ENCODE assay signal across 31 mouse cellular contexts in the genomic region with DNA sequence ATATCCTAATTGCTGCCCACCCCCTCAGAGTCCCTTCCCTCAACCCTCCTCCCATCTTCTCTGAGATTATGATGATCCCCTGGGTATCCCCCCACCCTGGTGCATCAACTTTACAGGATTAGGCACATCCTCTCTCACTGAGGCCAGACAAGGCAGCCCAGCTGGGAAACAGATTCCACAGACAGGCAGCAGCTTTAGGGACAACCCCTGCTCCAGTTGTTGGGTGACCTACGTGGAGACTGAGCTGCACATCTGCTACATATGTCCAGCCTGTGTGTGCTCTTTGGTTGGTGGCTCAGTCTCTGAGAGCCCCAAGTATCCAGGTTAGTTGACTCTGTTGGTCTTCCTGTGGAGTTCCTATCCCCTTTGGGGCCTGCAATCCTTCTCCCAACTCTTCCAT. TPM values are rescaled to one million over a fixed set of nuclear protein-coding genes. Genes with fewer than 3 reads are reported as not detected.
DNase-seq lines count a peak whose midpoint lies in the region; ATAC-seq and TF ChIP-seq lines count a peak whose summit lies in the region.
"Had no signal": no experiment of that assay in that cellular context is flagged by ENCODE, and none has a peak within 500 bp of the region (broad histone marks: within the 10 kb centered on the region; RNA-seq: fewer than 3 reads in every experiment).

No protein-coding gene starts in this region.

- H3K36me3 ChIP-seq in heart, adult 2 months (ENCODE audit: control insufficient read depth, insufficient read depth, low read length) = no peaks in the 10 kb centered on the region
- no peaks in the 10 kb centered on the region for H3K36me3 ChIP-seq in heart, postnatal 0 days (replicated peaks; ENCODE audit: control insufficient read depth, insufficient read depth, low read length)
- no peaks in the 10 kb centered on the region for H3K36me3 ChIP-seq in liver, embryonic 15.5 days (replicated peaks)
- H3K36me3 ChIP-seq in small intestine, adult 2 months (ENCODE audit: control insufficient read depth, insufficient read depth, low read length) = no peaks in the 10 kb centered on the region
- H3K36me3 ChIP-seq: hindbrain, embryonic 10.5 days; hindbrain, embryonic 15.5 days; limb, embryonic 12.5 days had no signal

- H3K27me3 ChIP-seq in heart, adult 2 months (ENCODE audit: control insufficient read depth, insufficient read depth, low read length) = no peaks in the 10 kb centered on the region
- no peaks in the 10 kb centered on the region for H3K27me3 ChIP-seq in heart, postnatal 0 days (ENCODE audit: control insufficient read depth, insufficient read depth, low read length)
- H3K27me3 ChIP-seq in liver, embryonic 15.5 days = no peaks in the 10 kb centered on the region
- no peaks in the 10 kb centered on the region for H3K27me3 ChIP-seq in small intestine, adult 2 months (ENCODE audit: control insufficient read depth, insufficient read depth, low read length)
- H3K27me3 ChIP-seq: forebrain, embryonic 13.5 days; hindbrain, embryonic 15.5 days; limb, embryonic 12.5 days; Patski had no signal

- H3K27ac ChIP-seq in heart, adult 2 months = peak overlapping the region; percentile 80
- peak overlapping the region; percentile 72; the same call in 1 of the 2 replicates for H3K27ac ChIP-seq in heart, postnatal 0 days (ENCODE audit: low read depth)
- H3K27ac ChIP-seq in liver, embryonic 15.5 days (replicated peaks) = peak overlapping the region; percentile 66; the same call in 1 of the 2 replicates
- H3K27ac ChIP-seq in small intestine, adult 2 months (ENCODE audit: insufficient read depth, low read depth, low read length) = peak overlapping the region; percentile 85
- H3K27ac ChIP-seq: forebrain, embryonic 13.5 days; hindbrain, embryonic 10.5 days; hindbrain, embryonic 15.5 days; kidney, postnatal 0 days; limb, embryonic 12.5 days; liver, embryonic 14.5 days; stomach, postnatal 0 days had no signal

- no peak for TF ChIP-seq EP300 in heart, adult 2 months (IDR thresholded peaks at IDR 0.05; ENCODE audit: insufficient read depth, low read depth, low read length)
- no peak for TF ChIP-seq EP300 in heart, postnatal 0 days (IDR thresholded peaks at IDR 0.05; ENCODE audit: low read depth)

- no peak overlapping the region for H3K9ac ChIP-seq in heart, adult 2 months (ENCODE audit: low read depth, low read length)
- no peak overlapping the region for H3K9ac ChIP-seq in heart, postnatal 0 days (replicated peaks; ENCODE audit: low read depth, low read length)
- no peak overlapping the region for H3K9ac ChIP-seq in liver, embryonic 15.5 days
- H3K9ac ChIP-seq: forebrain, embryonic 13.5 days; hindbrain, embryonic 15.5 days; limb, embryonic 12.5 days; liver, embryonic 14.5 days had no signal

- no peak for TF ChIP-seq CTCF in heart, adult 2 months (IDR thresholded peaks at IDR 0.05)
- no peak for TF ChIP-seq CTCF in heart, postnatal 0 days (IDR thresholded peaks at IDR 0.05; ENCODE audit: low read depth)
- TF ChIP-seq CTCF in small intestine, adult 2 months (IDR thresholded peaks at IDR 0.05; ENCODE audit: extremely low read depth, insufficient read length, insufficient replicate concordance, low read depth, low read length) = no peak

- 70% methylated on average over 1 of the region's 1 CpGs for WGBS in heart, adult 2 months
- WGBS in heart, postnatal 0 days = 84% methylated on average over 1 of the region's 1 CpGs
- 41% methylated on average over 1 of the region's 1 CpGs for WGBS in liver, embryonic 15.5 days (ENCODE audit: insufficient replicate concordance)
- 85% methylated on average over 1 of the region's 1 CpGs for WGBS in small intestine, adult 2 months

- no peaks in the 10 kb centered on the region for H3K79me2 ChIP-seq in heart, adult 2 months (replicated peaks; ENCODE audit: control insufficient read depth, insufficient read depth, low read length)

- no peaks in the 10 kb centered on the region for H3K9me3 ChIP-seq in heart, postnatal 0 days (replicated peaks; ENCODE audit: control insufficient read depth, low read length)
- H3K9me3 ChIP-seq in liver, embryonic 15.5 days (replicated peaks) = no peaks in the 10 kb centered on the region
- H3K9me3 ChIP-seq: forebrain, embryonic 13.5 days; hindbrain, embryonic 10.5 days; hindbrain, embryonic 15.5 days; limb, embryonic 12.5 days had no signal

- no peak for TF ChIP-seq POLR2A in heart, adult 2 months (IDR thresholded peaks at IDR 0.05; ENCODE audit: insufficient read depth, low read depth, low read length)
- TF ChIP-seq POLR2A in small intestine, adult 2 months (IDR thresholded peaks at IDR 0.05; ENCODE audit: low read depth, low read length) = no peak

- H3K4me1 ChIP-seq in heart, adult 2 months (ENCODE audit: control insufficient read depth, insufficient read depth, low read length) = no peaks in the 10 kb centered on the region
- H3K4me1 ChIP-seq in heart, postnatal 0 days (ENCODE audit: control insufficient read depth, insufficient read depth) = peaks cover 11% of the 10 kb centered on the region; the same call in 1 of the 2 replicates
- no peaks in the 10 kb centered on the region for H3K4me1 ChIP-seq in liver, embryonic 15.5 days (replicated peaks)
- H3K4me1 ChIP-seq in small intestine, adult 2 months (ENCODE audit: control insufficient read depth, insufficient read depth, insufficient read length, low read length) = peaks cover 14% of the 10 kb centered on the region
- H3K4me1 ChIP-seq: forebrain, embryonic 13.5 days; hindbrain, embryonic 10.5 days; hindbrain, embryonic 15.5 days; limb, embryonic 12.5 days had no signal

- DNase-seq in heart, adult 2 months = no peak
- no peak for DNase-seq in heart, adult 18-20 months
- no peak for DNase-seq in heart, postnatal 0 days (ENCODE audit: low spot score)
- no peak for DNase-seq in heart, adult 8-10 months (ENCODE audit: low spot score)
- DNase-seq in liver = no peak
- DNase-seq: cerebellum, adult 8-10 months; gastrocnemius, postnatal 25 days; kidney, adult 8-10 months; kidney, postnatal 4 days; spleen, adult 18-20 months had no signal

- H3K4me3 ChIP-seq in heart, adult 2 months = no peak overlapping the region
- H3K4me3 ChIP-seq in heart, postnatal 0 days (ENCODE audit: low read depth, low read length) = no peak overlapping the region
- no peak overlapping the region for H3K4me3 ChIP-seq in liver, embryonic 15.5 days (replicated peaks)
- H3K4me3 ChIP-seq in small intestine, adult 2 months (ENCODE audit: low read depth, low read length) = no peak overlapping the region
- H3K4me3 ChIP-seq: forebrain, embryonic 13.5 days; hindbrain, embryonic 10.5 days; hindbrain, embryonic 15.5 days; limb, embryonic 12.5 days had no signal

- no peak for ATAC-seq in heart, postnatal 0 days (ENCODE audit: insufficient read depth, low read depth)
- ATAC-seq in liver, embryonic 15.5 days (ENCODE audit: insufficient read depth) = no peak
- ATAC-seq: forebrain, embryonic 13.5 days; inflammation-experienced regulatory T-cells, adult 6 months; Patski had no signal

- intact Hi-C loops in heart, adult 2 months (cut with DNase I) = loop anchor here (5.0 kb wide), 2 partner anchors 139 to 604 kb away; no protein-coding TSS in a partner anchor

- H3K4me2 ChIP-seq in heart, postnatal 0 days (ENCODE audit: low read depth, low read length) = no peak overlapping the region
- no peak overlapping the region for H3K4me2 ChIP-seq in liver, embryonic 15.5 days
- H3K4me2 ChIP-seq: forebrain, embryonic 13.5 days; hindbrain, embryonic 15.5 days; limb, embryonic 12.5 days; midbrain, embryonic 11.5 days had no signal

RNA-seq across cellular contexts. Expression of gene Smlr1, which starts 2.7 kb away (rescaled TPM):
- total RNA-seq in heart, adult 2 months (2021) = not detected
- not detected in 2 replicates for polyA plus RNA-seq in heart, adult 2 months (2012; rRNA removed)
- total RNA-seq in heart, adult 18-20 months (2021) = not detected
- total RNA-seq in heart, postnatal 0 days (2014; rRNA removed; ENCODE audit: low replicate concordance) = not detected in 2 replicates
- polyA plus RNA-seq in heart, postnatal 0 days (2015; fragmentation: Nextera tagmentation; extraction: Ambion mirVana) = not detected in 2 replicates
- total RNA-seq in heart, adult 8-10 months (2022) = not detected
- polyA plus RNA-seq in liver, embryonic 15.5 days (2015; fragmentation: Nextera tagmentation; extraction: Ambion mirVana) = 22.3 and 23.6 TPM in 2 replicates
- polyA plus RNA-seq in small intestine, adult 2 months (2012; rRNA removed) = 27.1 and 58.7 TPM in 2 replicates
- total RNA-seq: gastrocnemius, postnatal 25 days; left cerebral cortex, postnatal 25 days; megakaryocyte, adult 5-6 weeks; MEL; neutrophil, adult 5-6 weeks had no signal
- polyA plus RNA-seq: embryonic facial prominence, embryonic 11.5 days; forebrain, embryonic 13.5 days; heart, embryonic 14.5 days; hindbrain, embryonic 10.5 days; hindbrain, embryonic 15.5 days; inflammation-experienced regulatory T-cells, adult 6 months; limb, embryonic 12.5 days; lung, embryonic 16.5 days; midbrain, embryonic 11.5 days; neural tube, embryonic 11.5 days; Patski; thymus, postnatal 0 days had no signal
